Mouse (Mus musculus) CH12.LX (cell line): ENCODE results near the gene Sephs2. TPM values are rescaled to one million over a fixed set of nuclear protein-coding genes. Genes with fewer than 3 reads are reported as not detected.

Source experiments
- DNase-seq: peaks from one replicate; pipeline ENCODE4 v3.0.0-alpha.2; 2013; ENCODE audit errors: extremely low read depth
- H3K27ac ChIP-seq: 2 replicates; pipeline ENCODE4 v1.5.1; 2012; ENCODE audit warnings: low read depth, mild to moderate bottlenecking, control low read depth, moderate library complexity; ENCODE audit not compliant: insufficient read depth
- H3K27me3 ChIP-seq: replicated peaks from 2 replicates; pipeline ENCODE3; 2012; ENCODE audit warnings: inconsistent platforms
- H3K36me3 ChIP-seq, 2 experiments: replicated peaks in 1 of 2; 2 replicates each; pipeline versions ENCODE3 to v1.6.1; 2012; ENCODE audit warnings: inconsistent platforms in 1 of 2, low read length in 1 of 2, mild to moderate bottlenecking in 1 of 2, mixed read lengths in 1 of 2, moderate library complexity in 1 of 2; ENCODE audit not compliant: control insufficient read depth in 1 of 2, insufficient read depth in 1 of 2
- H3K4me1 ChIP-seq, 2 experiments: 2 replicates each; pipeline ENCODE4 v1.6.1; 2012; ENCODE audit warnings: inconsistent platforms in 1 of 2, moderate library complexity in 1 of 2; ENCODE audit not compliant: insufficient read depth in 2 of 2, control insufficient read depth in 1 of 2
- H3K4me2 ChIP-seq: 2 replicates; pipeline ENCODE4 v1.6.1; 2012; ENCODE audit warnings: low read depth, mild to moderate bottlenecking, control low read depth; ENCODE audit not compliant: poor library complexity, insufficient read depth, severe bottlenecking
- H3K4me3 ChIP-seq, 3 experiments: fragments of 150-350 bp in 1 of 3; sonication (generic) in 1 of 3; replicated peaks in 1 of 3; 2 replicates each; pipeline versions ENCODE3 to v1.5.1; 2011 to 2012; ENCODE audit warnings: low read depth in 2 of 3, low read length in 2 of 3, mild to moderate bottlenecking in 2 of 3, moderate library complexity in 2 of 3, control low read depth in 1 of 3, improper control_type of control experiment in 1 of 3, inconsistent platforms in 1 of 3, mixed read lengths in 1 of 3; ENCODE audit not compliant: poor library complexity in 1 of 3
- H3K79me2 ChIP-seq: replicated peaks from 2 replicates; pipeline ENCODE4 v1.6.1; 2012; ENCODE audit warnings: mild to moderate bottlenecking, moderate library complexity; ENCODE audit not compliant: control insufficient read depth, poor library complexity, insufficient read depth, severe bottlenecking; ENCODE audit errors: extremely low read depth
- H3K9ac ChIP-seq: 2 replicates; pipeline ENCODE4 v1.6.1; 2012; ENCODE audit warnings: low read depth, mild to moderate bottlenecking, control low read depth, moderate library complexity; ENCODE audit not compliant: insufficient read depth
- H3K9me3 ChIP-seq: replicated peaks from 2 replicates; pipeline ENCODE3; 2012; ENCODE audit warnings: low read length, inconsistent platforms, mixed read lengths
- BHLHE40 ChIP-seq: IDR thresholded peaks from 2 replicates; pipeline ENCODE4 v1.6.1; 2011; ENCODE audit warnings: mild to moderate bottlenecking, low read depth, low read length, improper control_type of control experiment
- CHD1 ChIP-seq: IDR thresholded peaks from 2 replicates; pipeline ENCODE4 v1.6.1; 2012; ENCODE audit warnings: low read depth, low read length, improper control_type of control experiment, inconsistent platforms
- CTCF ChIP-seq, 2 experiments: IDR thresholded peaks in 1 of 2; conservative IDR thresholded peaks in 1 of 2; 2 replicates each; pipeline ENCODE4 v1.5.1; 2011 to 2012; ENCODE audit warnings: low read depth in 2 of 2, low read length in 2 of 2, improper control_type of control experiment in 1 of 2, inconsistent platforms in 1 of 2, mild to moderate bottlenecking in 1 of 2, moderate library complexity in 1 of 2
- ELF1 ChIP-seq: IDR thresholded peaks from 2 replicates; pipeline ENCODE4 v1.6.1; 2014; ENCODE audit warnings: low read depth, mild to moderate bottlenecking, inconsistent platforms, low read length, improper control_type of control experiment
- EP300 ChIP-seq: IDR thresholded peaks from 2 replicates; pipeline ENCODE4 v1.6.1; 2011; ENCODE audit warnings: low read length, improper control_type of control experiment
- GABPA ChIP-seq: IDR thresholded peaks from 2 replicates; pipeline ENCODE4 v1.6.1; 2012; ENCODE audit warnings: low read depth, low read length, improper control_type of control experiment, inconsistent platforms; ENCODE audit not compliant: insufficient replicate concordance
- HCFC1 ChIP-seq: IDR thresholded peaks from 2 replicates; pipeline ENCODE4 v1.6.1; 2012; ENCODE audit warnings: low read depth, mild to moderate bottlenecking, inconsistent platforms, low read length, improper control_type of control experiment
- JUND ChIP-seq: conservative IDR thresholded peaks from 2 replicates; pipeline ENCODE4 v1.6.1; 2011; ENCODE audit warnings: low read depth, low read length, improper control_type of control experiment
- KAT2A ChIP-seq: IDR thresholded peaks from 2 replicates; pipeline ENCODE4 v1.6.1; 2012; ENCODE audit warnings: low read length, improper control_type of control experiment, inconsistent platforms; ENCODE audit not compliant: insufficient replicate concordance
- MAX ChIP-seq: IDR thresholded peaks from 2 replicates; pipeline ENCODE4 v1.6.1; 2011; ENCODE audit warnings: low read length, improper control_type of control experiment
- MEF2A ChIP-seq: IDR thresholded peaks from 2 replicates; pipeline ENCODE4 v1.6.1; 2014; ENCODE audit warnings: low read depth, mild to moderate bottlenecking, inconsistent platforms, low read length, improper control_type of control experiment, borderline replicate concordance
- MYC ChIP-seq: IDR thresholded peaks from 2 replicates; pipeline ENCODE4 v1.6.1; 2011; ENCODE audit warnings: low read depth, mild to moderate bottlenecking, improper control_type of control experiment, low read length
- NRF1 ChIP-seq: IDR thresholded peaks from 2 replicates; pipeline ENCODE4 v1.6.1; 2014; ENCODE audit warnings: low read depth, mild to moderate bottlenecking, inconsistent platforms, low read length, improper control_type of control experiment, moderate library complexity
- POLR2A ChIP-seq: IDR thresholded peaks from 2 replicates; pipeline ENCODE4 v1.6.1; 2011; ENCODE audit warnings: low read depth, mild to moderate bottlenecking, improper control_type of control experiment, low read length
- POLR2AphosphoS2 ChIP-seq: IDR thresholded peaks from 2 replicates; pipeline ENCODE4 v1.6.1; 2011; ENCODE audit warnings: low read depth, low read length, improper control_type of control experiment
- SIN3A ChIP-seq: IDR thresholded peaks from 2 replicates; pipeline ENCODE4 v1.6.1; 2012; ENCODE audit warnings: low read length, improper control_type of control experiment, inconsistent platforms
- SMC3 ChIP-seq: IDR thresholded peaks from 2 replicates; pipeline ENCODE4 v1.6.1; 2011; ENCODE audit warnings: low read depth, low read length, improper control_type of control experiment
- TBP ChIP-seq: conservative IDR thresholded peaks from 2 replicates; pipeline ENCODE4 v1.6.1; 2011; ENCODE audit warnings: low read depth, low read length, improper control_type of control experiment
- ZKSCAN1 ChIP-seq: IDR thresholded peaks from 2 replicates; pipeline ENCODE4 v1.6.1; 2012; ENCODE audit warnings: low read depth, inconsistent platforms, low read length, improper control_type of control experiment, borderline replicate concordance
- ZMIZ1 ChIP-seq: IDR thresholded peaks from 2 replicates; pipeline ENCODE4 v1.6.1; 2012; ENCODE audit warnings: low read depth, mild to moderate bottlenecking, inconsistent platforms, low read length, improper control_type of control experiment
- ZNF384 ChIP-seq: IDR thresholded peaks from 2 replicates; pipeline ENCODE4 v1.6.1; 2012; ENCODE audit warnings: low read depth, low read length, improper control_type of control experiment, inconsistent platforms
- dilution Hi-C: fragments of 300-500 bp; cut with MboI; formaldehyde crosslinking; loops from 2 replicates; pipeline ENCODE4 v1.14.3; 2020; ENCODE audit warnings: low sequenced_read_pairs; ENCODE audit not compliant: extremely low pct_unique_long_range_greater_than_20kb, extremely low pct_ligation_motif_present
- in situ Hi-C: fragments of 300-500 bp; cut with MboI; formaldehyde crosslinking; loops from 3 replicates; pipeline ENCODE4 v1.14.3; 2019; ENCODE audit warnings: low sequenced_read_pairs, low pct_ligation_motif_present, low pct_unique_long_range_greater_than_20kb, mixed read lengths
- polyA plus RNA-seq: library from polyadenylated mRNA; unstranded; fragments of >175 nt; gene quantifications from 2 replicates; pipeline ENCODE4 v1.2.1, GENCODE M21; 2012; ENCODE audit warnings: low read depth; ENCODE audit not compliant: insufficient read length
- total RNA-seq, 2 experiments: library from RNA; depleted of rRNA; stranded (reverse); fragments of 300-350 nt in 1 of 2; fragments of >200 nt in 1 of 2; gene quantifications; 2 replicates each; pipeline ENCODE4 v1.2.3; 2012 to 2014

The Sephs2 gene
- total and polyA plus RNA-seq, 3 experiments, result 159 to 209 (median 203) TPM

DNA sequence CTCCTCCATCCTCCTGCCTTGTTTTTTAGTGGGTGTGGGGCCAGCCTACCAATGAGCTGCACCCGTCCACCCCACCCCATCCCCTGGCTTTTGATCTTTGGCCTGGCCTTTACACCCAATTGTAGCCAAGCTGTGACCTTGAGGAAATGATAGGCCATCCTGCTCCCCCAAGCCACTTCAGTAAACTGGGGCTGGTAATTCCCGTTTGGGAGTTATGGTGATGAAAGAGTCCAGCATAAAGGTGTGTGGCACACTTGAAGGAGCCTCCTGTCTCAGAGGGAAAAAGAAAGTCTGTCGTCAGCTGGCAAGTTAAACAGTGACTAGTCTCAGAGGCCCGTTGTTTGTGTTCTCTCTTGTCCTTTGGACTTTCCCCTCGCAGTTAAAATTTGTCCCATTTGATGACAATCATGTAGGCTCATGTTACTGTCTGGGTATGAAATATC is 2.7 kb upstream of the Sephs2 start (continued):
- no peak for TF ChIP-seq MEF2A
- TF ChIP-seq JUND, result no peak
- TF ChIP-seq ZMIZ1, result no peak
- no peak for TF ChIP-seq GABPA
- TF ChIP-seq POLR2AphosphoS2, result no peak
- TF ChIP-seq KAT2A, result no peak
- TF ChIP-seq EP300, result no peak
- TF ChIP-seq CTCF (conservative IDR thresholded peaks at IDR 0.05 in 1 of 2, IDR thresholded peaks at IDR 0.05 in 1 of 2; ENCODE audit: low read depth in 2 of 2, low read length in 2 of 2), result no peak
- no peak; the same call in 1 of the 2 replicates for TF ChIP-seq HCFC1
- no peak for TF ChIP-seq ELF1

DNA sequence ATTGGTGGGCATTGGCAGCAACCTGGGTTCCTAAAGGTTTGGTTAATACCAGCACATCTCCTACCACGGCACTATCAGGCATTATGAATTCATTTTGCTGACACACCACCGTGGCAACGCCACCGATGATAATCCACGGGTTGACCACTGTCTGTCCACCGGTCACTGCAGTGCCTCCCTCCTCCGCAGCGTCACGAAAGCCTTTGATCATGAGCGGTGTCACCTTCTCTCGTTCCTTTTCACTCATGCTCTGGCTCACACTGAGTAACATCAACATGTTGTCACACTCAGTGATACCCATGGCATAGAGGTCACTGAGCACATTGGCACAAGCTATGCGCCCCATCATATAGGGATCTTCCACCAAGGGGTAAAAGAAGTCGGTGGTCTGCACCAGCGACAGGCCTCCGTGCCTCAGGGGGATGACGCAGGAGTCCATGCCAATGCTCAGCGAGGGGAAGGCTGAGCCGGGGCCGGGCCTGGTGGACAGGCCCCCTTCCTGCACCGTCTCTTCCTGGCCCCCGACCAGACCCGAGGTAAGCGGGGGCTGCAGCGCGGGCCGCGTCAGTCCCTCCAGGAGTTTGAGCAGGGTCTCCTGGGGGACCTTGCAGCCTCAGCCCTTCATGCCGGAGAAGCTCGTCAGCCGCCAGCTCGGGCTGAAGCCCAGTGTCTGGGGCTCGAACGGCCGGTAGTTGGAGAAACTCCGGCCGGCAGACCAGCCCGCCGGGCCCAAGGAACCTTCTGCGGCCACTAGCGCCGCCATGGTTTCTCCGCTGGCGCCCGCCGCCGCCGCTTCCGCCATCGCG is 534 bp downstream of the Sephs2 start:
- Histone ChIP-seq H3K9ac (peak overlapping the region; percentile 93), H3K4me2 (peak overlapping the region; percentile 79), H3K36me3 (peaks cover 17 to 42% of the 10 kb centered on the region in 2 experiments), H3K27me3 (no peaks in the 10 kb centered on the region), H3K27ac (peak overlapping the region; percentile 78), H3K4me1 (peaks cover 17 to 54% of the 10 kb centered on the region in 2 experiments), H3K79me2 (peaks cover 33% of the 10 kb centered on the region), H3K9me3 (peaks cover 10% of the 10 kb centered on the region), H3K4me3 (peak overlapping the region; percentile 85 to 98 (median 98))
- no peak for DNase-seq
- in situ Hi-C loops (no loop called here), dilution Hi-C loops (no loop called here)
- TF ChIP-seq NRF1 (no peak), ZKSCAN1 (no peak), POLR2A (no peak), BHLHE40 (no peak), MEF2A (no peak), MYC (0 out of 2 replicates have a peak, but pooled peaks have one; percentile 31), MAX (peak; percentile 41), SMC3 (no peak), CTCF (conservative IDR thresholded peaks at IDR 0.05 in 1 of 2, IDR thresholded peaks at IDR 0.05 in 1 of 2; ENCODE audit: low read depth in 2 of 2, low read length in 2 of 2) (no peak), TBP (0 out of 2 replicates have a peak, but pooled peaks have one; percentile 1), CHD1 (peak; percentile 78), SIN3A (peak; percentile 58; the same call in 1 of the 2 replicates), ZNF384 (no peak)
